Mouse (Mus musculus): ENCODE data around the gene Rimbp2. TPM values are rescaled to one million over a fixed set of nuclear protein-coding genes. Genes with fewer than 3 reads are reported as not detected.

Gene Rimbp2
- polyA plus RNA-seq, 1 experiment from 2014 or later = not detected

GRCm38 (mm10) chr5:128834126-128834525, 119.2 kb downstream of the Rimbp2 start:
- 58% methylated on average over 8 of the region's 8 CpGs for WGBS (ENCODE audit: insufficient replicate concordance)
- no peak for ATAC-seq

GRCm38 (mm10) chr5:128822843-128823242, 130.4 kb downstream of the Rimbp2 start:
- Histone ChIP-seq H3K36me3 (no peaks in the 10 kb centered on the region), H3K4me2 (no peak overlapping the region), H3K9me3 (replicated peaks) (no peaks in the 10 kb centered on the region), H3K27ac (no peak overlapping the region), H3K9ac (no peak overlapping the region), H3K27me3 (replicated peaks) (no peaks in the 10 kb centered on the region), H3K4me1 (no peaks in the 10 kb centered on the region), H3K4me3 (no peak overlapping the region)
- ATAC-seq = no peak
- WGBS (ENCODE audit: insufficient replicate concordance) = 69% methylated on average over 3 of the region's 3 CpGs

More at GRCm38 (mm10) chr5:128834126-128834525, 119.2 kb downstream of the Rimbp2 start:
- no peaks in the 10 kb centered on the region for H3K36me3 ChIP-seq
- no peak overlapping the region for H3K9ac ChIP-seq
- no peak overlapping the region for H3K4me2 ChIP-seq
- no peaks in the 10 kb centered on the region for H3K4me1 ChIP-seq
- H3K9me3 ChIP-seq (replicated peaks) = no peaks in the 10 kb centered on the region
- no peaks in the 10 kb centered on the region for H3K27me3 ChIP-seq (replicated peaks)
- H3K27ac ChIP-seq = no peak overlapping the region
- no peak overlapping the region for H3K4me3 ChIP-seq

GRCm38 (mm10) chr5:128819638-128820285, 133.5 kb downstream of the Rimbp2 start:
- no peak overlapping the region for H3K9ac ChIP-seq

GRCm38 (mm10) chr5:128815629-128816028, 137.7 kb downstream of the Rimbp2 start:
- no peak overlapping the region for H3K9ac ChIP-seq
- no peaks in the 10 kb centered on the region for H3K36me3 ChIP-seq
- no peaks in the 10 kb centered on the region for H3K4me1 ChIP-seq
- WGBS (ENCODE audit: insufficient replicate concordance) = 58% methylated on average over 8 of the region's 8 CpGs
- no peaks in the 10 kb centered on the region for H3K9me3 ChIP-seq (replicated peaks)
- ATAC-seq = no peak
- no peak overlapping the region for H3K4me3 ChIP-seq
- H3K27ac ChIP-seq = no peak overlapping the region
- no peaks in the 10 kb centered on the region for H3K27me3 ChIP-seq (replicated peaks)
- no peak overlapping the region for H3K4me2 ChIP-seq

More at GRCm38 (mm10) chr5:128819638-128820285, 133.5 kb downstream of the Rimbp2 start:
- H3K27me3 ChIP-seq (replicated peaks) = no peaks in the 10 kb centered on the region
- H3K4me3 ChIP-seq = no peak overlapping the region
- ATAC-seq = no peak
- no peaks in the 10 kb centered on the region for H3K36me3 ChIP-seq
- H3K4me1 ChIP-seq = no peaks in the 10 kb centered on the region
- no peak overlapping the region for H3K4me2 ChIP-seq
- 57% methylated on average over 12 of the region's 12 CpGs for WGBS (ENCODE audit: insufficient replicate concordance)
- no peaks in the 10 kb centered on the region for H3K9me3 ChIP-seq (replicated peaks)
- H3K27ac ChIP-seq = no peak overlapping the region

- no peak overlapping the region for H3K4me3 ChIP-seq
- H3K36me3 ChIP-seq = no peaks in the 10 kb centered on the region
- 66% methylated on average over 6 of the region's 6 CpGs for WGBS (ENCODE audit: insufficient replicate concordance)
- no peaks in the 10 kb centered on the region for H3K9me3 ChIP-seq (replicated peaks)
- no peaks in the 10 kb centered on the region for H3K4me1 ChIP-seq
- H3K27me3 ChIP-seq (replicated peaks) = no peaks in the 10 kb centered on the region
- H3K27ac ChIP-seq = no peak overlapping the region
- no peak overlapping the region for H3K4me2 ChIP-seq
- no peak overlapping the region for H3K9ac ChIP-seq
- ATAC-seq = no peak
These were observed 138.2 kb downstream of the Rimbp2 start for GRCm38 (mm10) chr5:128815078-128815477.

- no peak for ATAC-seq
- no peaks in the 10 kb centered on the region for H3K4me1 ChIP-seq
- H3K4me3 ChIP-seq = no peak overlapping the region
- H3K27ac ChIP-seq = no peak overlapping the region
- H3K9me3 ChIP-seq (replicated peaks) = no peaks in the 10 kb centered on the region; the same call in 1 of the 2 replicates
- no peak overlapping the region for H3K4me2 ChIP-seq
- H3K36me3 ChIP-seq = no peaks in the 10 kb centered on the region
- no peak overlapping the region for H3K9ac ChIP-seq
- no peaks in the 10 kb centered on the region for H3K27me3 ChIP-seq (replicated peaks)
- WGBS (ENCODE audit: insufficient replicate concordance) = 26% methylated on average over 11 of the region's 11 CpGs
These were observed 140.2 kb downstream of the Rimbp2 start for GRCm38 (mm10) chr5:128813121-128813520.

- Histone ChIP-seq H3K9me3 (replicated peaks) (peaks cover 6% of the 10 kb centered on the region; the same call in 1 of the 2 replicates), H3K4me3 (no peak overlapping the region), H3K27ac (no peak overlapping the region), H3K27me3 (replicated peaks) (no peaks in the 10 kb centered on the region), H3K4me2 (no peak overlapping the region), H3K36me3 (no peaks in the 10 kb centered on the region), H3K4me1 (no peaks in the 10 kb centered on the region), H3K9ac (no peak overlapping the region)
- 64% methylated on average over 6 of the region's 6 CpGs for WGBS (ENCODE audit: insufficient replicate concordance)
- no peak for ATAC-seq
These were observed 141.9 kb downstream of the Rimbp2 start for GRCm38 (mm10) chr5:128811431-128811830.

GRCm38 (mm10) chr5:128810006-128810405, 143.3 kb downstream of the Rimbp2 start:
- Histone ChIP-seq H3K27ac (no peak overlapping the region), H3K4me3 (no peak overlapping the region), H3K4me1 (no peaks in the 10 kb centered on the region), H3K4me2 (no peak overlapping the region), H3K9ac (no peak overlapping the region), H3K9me3 (replicated peaks) (peaks cover 9% of the 10 kb centered on the region; the same call in 1 of the 2 replicates), H3K36me3 (no peaks in the 10 kb centered on the region), H3K27me3 (replicated peaks) (no peaks in the 10 kb centered on the region)
- 55% methylated on average over 12 of the region's 12 CpGs for WGBS (ENCODE audit: insufficient replicate concordance)
- ATAC-seq = no peak

GRCm38 (mm10) chr5:128809406-128809805, 143.9 kb downstream of the Rimbp2 start:
- Histone ChIP-seq H3K4me3 (no peak overlapping the region), H3K9ac (no peak overlapping the region), H3K9me3 (replicated peaks) (peaks cover 10% of the 10 kb centered on the region; the same call in 1 of the 2 replicates), H3K27ac (no peak overlapping the region), H3K36me3 (no peaks in the 10 kb centered on the region), H3K27me3 (replicated peaks) (no peaks in the 10 kb centered on the region), H3K4me1 (no peaks in the 10 kb centered on the region), H3K4me2 (no peak overlapping the region)
- 37% methylated on average over 5 of the region's 5 CpGs for WGBS (ENCODE audit: insufficient replicate concordance)
- no peak for ATAC-seq

GRCm38 (mm10) chr5:128808547-128809182, 144.6 kb downstream of the Rimbp2 start:
- ATAC-seq = no peak
- 50% methylated on average over 9 of the region's 9 CpGs for WGBS (ENCODE audit: insufficient replicate concordance)
- no peak overlapping the region for H3K9ac ChIP-seq

GRCm38 (mm10) chr5:128807408-128807807, 145.9 kb downstream of the Rimbp2 start:
- Histone ChIP-seq H3K36me3 (no peaks in the 10 kb centered on the region), H3K27ac (no peak overlapping the region), H3K9me3 (replicated peaks) (peaks cover 10% of the 10 kb centered on the region; the same call in 1 of the 2 replicates), H3K4me1 (no peaks in the 10 kb centered on the region), H3K4me2 (no peak overlapping the region), H3K27me3 (replicated peaks) (no peaks in the 10 kb centered on the region), H3K9ac (no peak overlapping the region), H3K4me3 (no peak overlapping the region)
- no peak for ATAC-seq
- WGBS (ENCODE audit: insufficient replicate concordance) = 66% methylated on average over 9 of the region's 9 CpGs

More at GRCm38 (mm10) chr5:128808547-128809182, 144.6 kb downstream of the Rimbp2 start:
- H3K27ac ChIP-seq = no peak overlapping the region
- no peak overlapping the region for H3K4me3 ChIP-seq
- H3K4me1 ChIP-seq = no peaks in the 10 kb centered on the region
- H3K4me2 ChIP-seq = no peak overlapping the region
- no peaks in the 10 kb centered on the region for H3K36me3 ChIP-seq
- H3K9me3 ChIP-seq (replicated peaks) = peaks cover 10% of the 10 kb centered on the region; the same call in 1 of the 2 replicates
- H3K27me3 ChIP-seq (replicated peaks) = no peaks in the 10 kb centered on the region

- no peak overlapping the region for H3K9ac ChIP-seq
- no peak overlapping the region for H3K4me3 ChIP-seq
- ATAC-seq = no peak
- no peak overlapping the region for H3K4me2 ChIP-seq
- H3K27ac ChIP-seq = no peak overlapping the region
- peaks cover 10% of the 10 kb centered on the region; the same call in 1 of the 2 replicates for H3K9me3 ChIP-seq (replicated peaks)
- H3K36me3 ChIP-seq = no peaks in the 10 kb centered on the region
- 74% methylated on average over 13 of the region's 13 CpGs for WGBS (ENCODE audit: insufficient replicate concordance)
- H3K4me1 ChIP-seq = no peaks in the 10 kb centered on the region
- no peaks in the 10 kb centered on the region for H3K27me3 ChIP-seq (replicated peaks)
These were observed 146.8 kb downstream of the Rimbp2 start for GRCm38 (mm10) chr5:128806296-128806998.
